Mouse (Mus musculus) kidney, postnatal 0 days (tissue): Measurements from ENCODE around the gene Gpr141. TPM values are rescaled to one million over a fixed set of nuclear protein-coding genes. Genes with fewer than 3 reads are reported as not detected.

Experiments used
- ATAC-seq: fragments of 200-750 bp; cut with Nextera tagmentation; replicated peaks from 2 replicates; pipeline ENCODE4 v1.8.0; 2017; ENCODE audit warnings: low read depth, moderate number of reproducible peaks, moderate TSS enrichment, moderate library complexity; ENCODE audit not compliant: low FRiP score
- DNase-seq: peaks from one replicate; pipeline ENCODE4 v3.0.0-alpha.2; 2016; ENCODE audit warnings: low spot score
- H3K27ac ChIP-seq: fragments of 300-500 bp; sonication (generic); 2 replicates; pipeline ENCODE4 v1.5.1; 2014; ENCODE audit warnings: mild to moderate bottlenecking
- H3K27me3 ChIP-seq: fragments of 300-500 bp; sonication (generic); 2 replicates; pipeline ENCODE4 v1.6.1; 2014; ENCODE audit warnings: low read length, mixed read lengths; ENCODE audit not compliant: insufficient read depth
- H3K36me3 ChIP-seq: fragments of 300-500 bp; sonication (generic); 2 replicates; pipeline ENCODE4 v1.6.1; 2014; ENCODE audit warnings: low read length, mixed read lengths; ENCODE audit not compliant: insufficient read depth
- H3K4me1 ChIP-seq: fragments of 300-500 bp; sonication (generic); replicated peaks from 2 replicates; pipeline ENCODE4 v1.6.1; 2014; ENCODE audit warnings: antibody characterized with exemption, low read length, mixed read lengths; ENCODE audit not compliant: insufficient read depth
- H3K4me2 ChIP-seq: fragments of 300-500 bp; sonication (generic); 2 replicates; pipeline ENCODE4 v1.6.1; 2014; ENCODE audit warnings: mild to moderate bottlenecking, low read length, moderate library complexity, mixed read lengths
- H3K4me3 ChIP-seq: fragments of 300-500 bp; sonication (generic); replicated peaks from 2 replicates; pipeline ENCODE4 v1.5.1; 2014; ENCODE audit warnings: low read depth, low read length
- H3K9ac ChIP-seq: fragments of 300-500 bp; sonication (generic); 2 replicates; pipeline ENCODE4 v1.6.1; 2014; ENCODE audit warnings: low read depth, low read length
- H3K9me3 ChIP-seq: fragments of 300-500 bp; sonication (generic); replicated peaks from 2 replicates; pipeline ENCODE4 v1.6.1; 2016; ENCODE audit warnings: low read length, inconsistent platforms, mixed read lengths
- CTCF ChIP-seq: IDR thresholded peaks from 2 replicates; pipeline ENCODE4 v1.5.1; 2016; ENCODE audit warnings: antibody characterized with exemption, low read depth, mild to moderate bottlenecking, moderate library complexity
- WGBS: fragments of 180-500 bp; shearing (Covaris S2); extraction: QIAGEN DNeasy Blood & Tissue Kit; methylation state at CpG from one replicate; pipeline ENCODE4 v1.1.7; 2014; 5-methylcytosine and 5-hydroxymethylcytosine counted together
- polyA plus RNA-seq: library from polyadenylated mRNA; unstranded; fragments of >200 nt; fragmentation: Nextera tagmentation; extraction: Ambion mirVana; gene quantifications from 2 replicates; pipeline ENCODE4 v1.2.1, GENCODE M21; 2015

The Gpr141 gene
- polyA plus RNA-seq, 1 experiment from 2014 or later = 0.13 TPM

DNA sequence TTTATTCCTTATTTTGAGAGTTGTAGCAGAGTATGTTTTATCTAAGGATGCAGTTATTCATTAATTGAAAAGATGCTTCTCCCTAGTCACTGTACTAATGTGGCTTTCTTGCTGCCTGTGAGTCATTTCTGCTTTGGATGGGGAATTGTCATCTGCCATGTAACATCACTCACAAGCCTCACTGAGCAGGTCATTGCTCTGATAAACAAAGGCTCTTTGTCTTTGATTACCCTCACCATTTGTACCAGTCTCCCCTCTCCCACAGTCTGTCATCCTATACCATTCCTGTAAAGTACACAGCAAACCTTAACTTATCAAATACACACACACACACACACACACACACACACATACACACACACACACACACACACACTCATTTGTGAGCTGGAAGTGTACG lies 16.1 kb upstream of the Gpr141 start:
- Histone ChIP-seq H3K27ac (no peak overlapping the region), H3K4me3 (no peak overlapping the region), H3K36me3 (no peaks in the 10 kb centered on the region), H3K4me2 (no peak overlapping the region), H3K4me1 (no peaks in the 10 kb centered on the region), H3K9me3 (no peaks in the 10 kb centered on the region), H3K27me3 (no peaks in the 10 kb centered on the region), H3K9ac (no peak overlapping the region)
- ATAC-seq (no peak), DNase-seq (no peak)
- 94% methylated on average over 1 of the region's 1 CpGs for WGBS
- TF ChIP-seq CTCF = no peak

DNA sequence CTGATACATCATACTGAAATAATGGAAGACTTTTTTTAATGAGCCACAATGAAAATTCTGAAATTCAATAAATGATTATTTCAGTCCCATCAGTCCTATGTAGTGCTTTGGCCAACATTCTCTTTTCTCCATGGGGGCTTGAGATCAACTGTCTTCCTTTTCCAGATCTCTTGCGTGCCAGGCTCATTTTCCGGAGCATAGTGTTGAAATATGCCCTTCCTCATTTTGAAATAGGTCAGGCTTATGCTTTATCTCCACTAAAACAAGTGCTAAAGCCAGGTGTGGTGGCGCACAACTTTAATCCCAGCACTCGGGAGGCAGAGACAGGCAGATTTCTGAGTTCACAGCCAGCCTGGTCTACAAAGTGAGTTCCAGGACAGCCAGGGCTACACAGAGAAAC lies 6.5 kb upstream of the Gpr141 start:
- no peak for DNase-seq
- Histone ChIP-seq H3K4me2 (no peak overlapping the region), H3K4me3 (no peak overlapping the region), H3K27me3 (no peaks in the 10 kb centered on the region), H3K27ac (no peak overlapping the region), H3K9me3 (no peaks in the 10 kb centered on the region), H3K36me3 (no peaks in the 10 kb centered on the region), H3K4me1 (no peaks in the 10 kb centered on the region), H3K9ac (no peak overlapping the region)
- ATAC-seq = no peak
- TF ChIP-seq CTCF = no peak
- WGBS = 92% methylated on average over 4 of the region's 4 CpGs

DNA sequence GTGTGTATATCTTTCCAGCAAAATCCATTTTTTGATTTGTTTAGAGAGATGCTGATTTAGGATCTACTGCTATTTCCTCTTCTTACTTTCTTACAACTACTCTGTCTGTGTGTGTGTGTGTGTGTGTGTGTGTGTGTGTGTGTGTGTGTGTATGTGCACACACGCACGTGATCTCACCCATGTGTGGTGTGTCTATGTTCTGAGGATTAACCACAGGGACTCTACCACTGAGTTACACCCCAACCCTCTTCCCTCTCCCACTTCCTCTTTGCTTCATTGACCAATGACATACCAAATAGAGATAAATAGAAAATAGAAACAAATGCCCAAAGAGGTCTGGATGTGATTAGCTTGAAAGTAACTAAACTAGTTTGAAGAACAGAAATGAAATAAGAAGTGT lies 4.0 kb upstream of the Gpr141 start:
- H3K27ac ChIP-seq = no peak overlapping the region
- no peak overlapping the region for H3K4me2 ChIP-seq
- WGBS = 91% methylated on average over 2 of the region's 2 CpGs
- no peak for TF ChIP-seq CTCF
- no peaks in the 10 kb centered on the region for H3K4me1 ChIP-seq
- H3K9me3 ChIP-seq = no peaks in the 10 kb centered on the region
- ATAC-seq (no peak), DNase-seq (no peak)
- H3K4me3 ChIP-seq = no peak overlapping the region
- H3K27me3 ChIP-seq = no peaks in the 10 kb centered on the region
- H3K36me3 ChIP-seq = no peaks in the 10 kb centered on the region
- no peak overlapping the region for H3K9ac ChIP-seq

DNA sequence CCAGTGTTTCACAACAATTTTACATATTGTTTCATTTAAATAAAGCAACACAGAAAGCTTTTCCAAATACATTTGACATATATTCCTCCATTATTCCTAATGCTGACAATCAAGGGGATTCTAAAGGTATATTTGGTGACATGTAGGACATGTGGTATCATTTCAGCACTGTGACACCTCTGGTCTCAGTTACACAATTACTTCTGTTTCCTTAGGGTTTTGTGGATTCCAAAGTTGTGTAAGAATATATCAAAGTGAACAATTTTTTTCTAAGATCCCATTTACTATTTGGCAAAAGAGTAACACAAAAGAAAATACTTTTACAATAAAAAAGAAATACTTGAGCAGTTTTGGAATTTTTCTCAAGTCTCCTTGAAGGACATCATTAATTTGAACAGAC lies 2.4 kb downstream of the Gpr141 start:
- DNase-seq (no peak), ATAC-seq (no peak)
- H3K36me3 ChIP-seq = no peaks in the 10 kb centered on the region
- H3K4me1 ChIP-seq = no peaks in the 10 kb centered on the region
- H3K27me3 ChIP-seq = no peaks in the 10 kb centered on the region
- TF ChIP-seq CTCF = no peak
- no peak overlapping the region for H3K27ac ChIP-seq
- H3K9me3 ChIP-seq = no peaks in the 10 kb centered on the region
- H3K4me3 ChIP-seq = no peak overlapping the region
- H3K9ac ChIP-seq = no peak overlapping the region
- no peak overlapping the region for H3K4me2 ChIP-seq

DNA sequence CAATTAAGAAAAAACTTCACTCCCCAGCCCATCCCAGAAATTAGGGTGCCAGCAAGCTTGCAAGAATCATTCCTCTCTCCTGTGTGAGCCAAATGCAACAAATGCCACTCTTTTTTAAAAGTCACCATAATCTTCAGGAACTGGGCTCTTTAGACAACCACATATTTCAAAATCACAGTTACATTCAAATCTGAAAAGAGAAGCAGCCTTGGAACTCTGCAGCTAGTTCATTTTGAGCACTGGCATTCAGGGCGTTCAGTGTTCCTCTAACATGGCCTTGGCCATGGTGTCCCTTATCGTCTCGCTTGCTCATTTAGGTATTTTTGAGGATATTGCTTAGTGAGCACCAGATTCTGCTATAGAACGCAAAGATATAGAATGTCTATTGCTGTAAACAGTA lies 4.1 kb downstream of the Gpr141 start:
- no peaks in the 10 kb centered on the region for H3K36me3 ChIP-seq
- H3K4me2 ChIP-seq = no peak overlapping the region
- no peak for TF ChIP-seq CTCF
- H3K27me3 ChIP-seq = no peaks in the 10 kb centered on the region
- DNase-seq (no peak), ATAC-seq (no peak)
- no peak overlapping the region for H3K4me3 ChIP-seq
- H3K9ac ChIP-seq = no peak overlapping the region
- H3K9me3 ChIP-seq = no peaks in the 10 kb centered on the region
- no peak overlapping the region for H3K27ac ChIP-seq
- H3K4me1 ChIP-seq = no peaks in the 10 kb centered on the region
- 90% methylated on average over 4 of the region's 4 CpGs for WGBS

DNA sequence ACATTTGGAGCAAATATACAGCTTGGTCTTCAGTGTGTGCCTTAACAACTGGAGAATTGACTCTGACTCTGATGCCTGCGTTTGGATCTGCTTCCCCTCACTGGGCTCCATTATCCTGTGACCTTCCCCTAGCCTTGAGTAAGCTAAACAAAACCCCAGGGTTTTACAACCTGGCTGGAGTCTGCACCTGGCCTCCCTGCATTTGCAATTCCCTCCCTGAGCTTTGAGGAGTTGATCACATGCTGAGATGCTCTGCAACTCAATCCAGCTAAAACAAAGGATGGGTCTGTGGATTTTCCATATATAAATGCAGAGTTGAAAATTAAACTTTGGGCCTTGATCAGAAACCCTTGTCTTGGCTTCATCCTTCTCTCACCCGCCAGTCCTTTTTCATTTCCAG lies 4.8 kb downstream of the Gpr141 start:
- H3K9ac ChIP-seq = no peak overlapping the region
- H3K4me2 ChIP-seq = no peak overlapping the region
- no peaks in the 10 kb centered on the region for H3K36me3 ChIP-seq
- ATAC-seq (no peak), DNase-seq (no peak)
- no peaks in the 10 kb centered on the region for H3K27me3 ChIP-seq
- 42% methylated on average over 2 of the region's 2 CpGs for WGBS
- no peaks in the 10 kb centered on the region for H3K9me3 ChIP-seq
- no peak for TF ChIP-seq CTCF
- no peaks in the 10 kb centered on the region for H3K4me1 ChIP-seq
- no peak overlapping the region for H3K4me3 ChIP-seq
- no peak overlapping the region for H3K27ac ChIP-seq

DNA sequence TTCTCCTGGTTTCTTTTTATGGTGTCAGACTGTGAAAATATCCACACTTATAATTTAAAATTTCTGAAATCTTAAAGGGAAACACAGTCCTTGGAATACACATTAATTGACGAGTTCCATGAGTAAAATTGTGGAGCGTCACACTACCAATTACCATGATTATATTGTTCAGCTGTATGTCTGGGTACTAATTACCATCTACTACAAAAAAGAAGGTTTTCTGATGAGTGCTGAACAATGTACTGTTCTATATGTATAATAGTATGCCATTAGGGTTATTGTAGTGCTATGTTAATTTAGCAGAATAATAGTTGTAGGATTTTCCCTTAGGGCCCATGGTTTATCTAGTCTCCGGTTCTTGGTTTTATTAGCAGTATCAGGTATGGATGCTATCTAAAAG lies 29.1 kb downstream of the Gpr141 start:
- 91% methylated on average over 3 of the region's 3 CpGs for WGBS
- H3K27ac ChIP-seq = no peak overlapping the region
- no peak for TF ChIP-seq CTCF
- H3K27me3 ChIP-seq = no peaks in the 10 kb centered on the region
- DNase-seq (no peak), ATAC-seq (no peak)
- no peak overlapping the region for H3K9ac ChIP-seq
- H3K4me3 ChIP-seq = no peak overlapping the region
- no peaks in the 10 kb centered on the region for H3K9me3 ChIP-seq
- H3K4me2 ChIP-seq = no peak overlapping the region
- H3K36me3 ChIP-seq = no peaks in the 10 kb centered on the region
- no peaks in the 10 kb centered on the region for H3K4me1 ChIP-seq
